ENCODE assay signal across 12 mouse cellular contexts in genomic region chr11:79131949-79132411, GRCm38 (mm10). TPM values are rescaled to one million over a fixed set of nuclear protein-coding genes. Genes with fewer than 3 reads are reported as not detected.
DNase-seq lines count a peak whose midpoint lies in the region; ATAC-seq and TF ChIP-seq lines count a peak whose summit lies in the region.
"Had no signal": no experiment of that assay in that cellular context is flagged by ENCODE, and none has a peak within 500 bp of the region (broad histone marks: within the 10 kb centered on the region; RNA-seq: fewer than 3 reads in every experiment).

No protein-coding gene starts in this region.

- WGBS in heart, embryonic 14.5 days, result 35% methylated on average over 9 of the region's 9 CpGs
- 62% methylated on average over 9 of the region's 9 CpGs for WGBS in heart, embryonic 11.5 days (ENCODE audit: insufficient replicate concordance)
- 26% methylated on average over 9 of the region's 9 CpGs for WGBS in intestine, postnatal 0 days

- H3K9ac ChIP-seq in heart, embryonic 14.5 days (ENCODE audit: low read length), result 0 out of 2 replicates have a peak overlapping the region, but pooled peaks have one; percentile 16
- H3K9ac ChIP-seq in heart, embryonic 11.5 days (ENCODE audit: low read depth, low read length), result no peak overlapping the region
- H3K9ac ChIP-seq in intestine, postnatal 0 days (ENCODE audit: low read depth, low read length), result no peak overlapping the region
- H3K9ac ChIP-seq: liver, embryonic 13.5 days had no signal

- 0 out of 4 replicates have a peak overlapping the region, but pooled peaks of 1 of the 2 experiments have one; percentile 19 for H3K27ac ChIP-seq in heart, embryonic 14.5 days (replicated peaks in 1 of 2; ENCODE audit: control insufficient read depth in 1 of 2, insufficient read depth in 1 of 2, low read depth in 2 of 2, low read length in 2 of 2)
- no peak overlapping the region for H3K27ac ChIP-seq in heart, embryonic 11.5 days (ENCODE audit: low read depth, low read length)
- peak overlapping the region; percentile 35; the same call in 1 of the 2 replicates for H3K27ac ChIP-seq in intestine, postnatal 0 days (ENCODE audit: low read depth, low read length)
- H3K27ac ChIP-seq: liver, embryonic 13.5 days had no signal

- no peaks in the 10 kb centered on the region for H3K27me3 ChIP-seq in heart, embryonic 14.5 days (ENCODE audit: control insufficient read depth, insufficient read depth, low read length)
- H3K27me3 ChIP-seq in heart, embryonic 11.5 days (ENCODE audit: control insufficient read depth, insufficient read depth, low read length), result no peaks in the 10 kb centered on the region
- no peaks in the 10 kb centered on the region for H3K27me3 ChIP-seq in intestine, postnatal 0 days (replicated peaks; ENCODE audit: control insufficient read depth, insufficient read depth, low read length)
- H3K27me3 ChIP-seq: liver, embryonic 13.5 days had no signal

- no peaks in the 10 kb centered on the region for H3K36me3 ChIP-seq in heart, embryonic 14.5 days (ENCODE audit: control insufficient read depth, insufficient read depth, low read length)
- H3K36me3 ChIP-seq in heart, embryonic 11.5 days (ENCODE audit: control insufficient read depth, insufficient read depth, low read length), result no peaks in the 10 kb centered on the region
- peaks cover 5% of the 10 kb centered on the region; the same call in 1 of the 2 replicates for H3K36me3 ChIP-seq in intestine, postnatal 0 days (ENCODE audit: control insufficient read depth, insufficient read depth)
- H3K36me3 ChIP-seq: G1E; liver, embryonic 13.5 days had no signal

- peaks cover 33 to 66% of the 10 kb centered on the region in 2 experiments for H3K4me1 ChIP-seq in heart, embryonic 14.5 days (ENCODE audit: control insufficient read depth in 2 of 2, insufficient read depth in 2 of 2, low read length in 2 of 2)
- H3K4me1 ChIP-seq in heart, embryonic 11.5 days (ENCODE audit: control insufficient read depth, insufficient read depth, low read length), result peaks cover 64% of the 10 kb centered on the region
- H3K4me1 ChIP-seq in intestine, postnatal 0 days (replicated peaks; ENCODE audit: control insufficient read depth, insufficient read depth, low read length), result peaks cover 19% of the 10 kb centered on the region

- peak; percentile 57 for DNase-seq in testis, postnatal 10 days (ENCODE audit: low spot score)
- DNase-seq in testis, postnatal 14 days (ENCODE audit: low spot score), result no peak
- DNase-seq in embryo, embryonic 10 days (ENCODE audit: low spot score), result no peak
- no peak for DNase-seq in left cerebral cortex, adult 11 months (ENCODE audit: low spot score)
- DNase-seq in right cerebral cortex, adult 18-20 months, result no peak
- DNase-seq: cerebellum, postnatal 36 days; layer of hippocampus, postnatal 36 days; liver, embryonic 13.5 days had no signal

- no peak overlapping the region for H3K4me3 ChIP-seq in heart, embryonic 14.5 days (ENCODE audit: control insufficient read depth in 1 of 2, insufficient read depth in 1 of 2, low read depth in 1 of 2, low read length in 2 of 2)
- no peak overlapping the region for H3K4me3 ChIP-seq in heart, embryonic 11.5 days (ENCODE audit: low read depth, low read length)
- no peak overlapping the region for H3K4me3 ChIP-seq in intestine, postnatal 0 days (ENCODE audit: low read depth, low read length)
- H3K4me3 ChIP-seq: liver, embryonic 13.5 days had no signal

- no peak for ATAC-seq in heart, embryonic 14.5 days (ENCODE audit: insufficient number of reproducible peaks, insufficient read depth, low FRiP score, low read depth)
- ATAC-seq in heart, embryonic 11.5 days (replicated peaks; ENCODE audit: insufficient number of reproducible peaks, low FRiP score, low TSS enrichment), result no peak
- peak; percentile 80 for ATAC-seq in intestine, postnatal 0 days

- 0 out of 2 replicates have a peak overlapping the region, but pooled peaks have one; percentile 5 for H3K4me2 ChIP-seq in heart, embryonic 14.5 days (ENCODE audit: low read length)
- no peak overlapping the region for H3K4me2 ChIP-seq in heart, embryonic 11.5 days
- H3K4me2 ChIP-seq in intestine, postnatal 0 days (replicated peaks; ENCODE audit: low read depth), result peak overlapping the region; percentile 32
- H3K4me2 ChIP-seq: liver, embryonic 13.5 days had no signal

- TF ChIP-seq CTCF in intestine, postnatal 0 days (IDR thresholded peaks at IDR 0.05; ENCODE audit: low read depth), result no peak

- H3K9me3 ChIP-seq in heart, embryonic 14.5 days (ENCODE audit: control insufficient read depth, low read length), result 0 out of 2 replicates have a peak, but pooled peaks cover 3% of the 10 kb centered on the region
- no peaks in the 10 kb centered on the region for H3K9me3 ChIP-seq in heart, embryonic 11.5 days (replicated peaks; ENCODE audit: control insufficient read depth, low read length)
- no peaks in the 10 kb centered on the region for H3K9me3 ChIP-seq in intestine, postnatal 0 days (ENCODE audit: control insufficient read depth)
- H3K9me3 ChIP-seq: liver, embryonic 13.5 days had no signal

RNA-seq across cellular contexts. Expression of gene Ksr1, which starts 14.2 kb away (rescaled TPM):
- polyA plus RNA-seq in heart, embryonic 14.5 days (2014; fragmentation: Nextera tagmentation; extraction: Ambion mirVana), result 4.3 and 5.8 TPM in 2 replicates
- polyA plus RNA-seq in heart, embryonic 11.5 days (2014; fragmentation: Nextera tagmentation; extraction: Ambion mirVana), result 4.4 and 4.6 TPM in 2 replicates
- 4.7 and 6.8 TPM in 2 replicates for polyA plus RNA-seq in intestine, postnatal 0 days (2015; fragmentation: Nextera tagmentation; extraction: Ambion mirVana)
